Mouse (Mus musculus) myocyte (in vitro differentiated cells): ENCODE data around the gene Pigk. TPM values are rescaled to one million over a fixed set of nuclear protein-coding genes. Genes with fewer than 3 reads are reported as not detected.

ENCODE experiments used
- H3K27me3 ChIP-seq: one replicate; pipeline ENCODE4 v1.6.1; 2011; ENCODE audit not compliant: control insufficient read depth, insufficient read depth, insufficient read length
- H3K36me3 ChIP-seq: one replicate; pipeline ENCODE4 v1.6.1; 2011; ENCODE audit not compliant: control insufficient read depth, insufficient read depth
- H3K4me2 ChIP-seq: one replicate; pipeline ENCODE4 v1.6.1; 2011; ENCODE audit warnings: low read depth, control low read depth
- H3K4me3 ChIP-seq: one replicate; pipeline ENCODE4 v1.5.1; 2011; ENCODE audit warnings: mild to moderate bottlenecking, control low read depth, moderate library complexity
- H3K79me2 ChIP-seq: one replicate; pipeline ENCODE4 v1.6.1; 2011; ENCODE audit not compliant: control insufficient read depth, insufficient read depth
- H3ac ChIP-seq: one replicate; pipeline ENCODE4 v1.6.1; 2011; ENCODE audit not compliant: control insufficient read depth, insufficient read length
- CEBPB ChIP-seq: IDR thresholded peaks from 2 replicates; pipeline ENCODE4 v1.6.1; 2011; ENCODE audit warnings: mild to moderate bottlenecking, moderate library complexity; ENCODE audit not compliant: poor library complexity, insufficient read depth, severe bottlenecking
- E2F4 ChIP-seq: IDR thresholded peaks from one replicate; pipeline ENCODE4 v1.6.1; 2011; ENCODE audit warnings: mild to moderate bottlenecking, control low read depth, moderate library complexity; ENCODE audit not compliant: insufficient read depth
- MAX ChIP-seq: IDR thresholded peaks from one replicate; pipeline ENCODE4 v1.6.1; 2011; ENCODE audit warnings: low read depth, mild to moderate bottlenecking, control low read depth
- MYOD1 ChIP-seq, 3 experiments: IDR thresholded peaks; one replicate each; pipeline ENCODE4 v1.6.1; 2011; ENCODE audit warnings: control low read depth in 2 of 3, low read depth in 2 of 3, mild to moderate bottlenecking in 2 of 3, moderate library complexity in 1 of 3; ENCODE audit not compliant: insufficient read length in 2 of 3, control insufficient read depth in 1 of 3
- MYOG ChIP-seq, 3 experiments: IDR thresholded peaks; one replicate each; pipeline ENCODE4 v1.6.1; 2011; ENCODE audit warnings: control low read depth in 2 of 3, low read depth in 2 of 3, mild to moderate bottlenecking in 2 of 3; ENCODE audit not compliant: insufficient read length in 2 of 3, control insufficient read depth in 1 of 3, insufficient read depth in 1 of 3
- POLR2A ChIP-seq: IDR thresholded peaks from one replicate; pipeline ENCODE4 v1.6.1; 2011; ENCODE audit warnings: low read depth, mild to moderate bottlenecking, control low read depth, moderate library complexity; ENCODE audit not compliant: insufficient read length
- POLR2AphosphoS2 ChIP-seq: IDR thresholded peaks from one replicate; pipeline ENCODE4 v1.6.1; 2011; ENCODE audit warnings: low read depth, control low read depth; ENCODE audit not compliant: insufficient read length
- REST ChIP-seq: IDR thresholded peaks from one replicate; pipeline ENCODE4 v1.6.1; 2011; ENCODE audit warnings: mild to moderate bottlenecking, control low read depth, moderate library complexity; ENCODE audit not compliant: insufficient read depth, insufficient read length
- SRF ChIP-seq: IDR thresholded peaks from one replicate; pipeline ENCODE4 v1.6.1; 2011; ENCODE audit warnings: low read depth; ENCODE audit not compliant: control insufficient read depth, insufficient read length
- TCF12 ChIP-seq: IDR thresholded peaks from one replicate; pipeline ENCODE4 v1.6.1; 2011; ENCODE audit warnings: mild to moderate bottlenecking, control low read depth; ENCODE audit not compliant: poor library complexity, insufficient read depth, severe bottlenecking
- TCF3 ChIP-seq: IDR thresholded peaks from one replicate; pipeline ENCODE4 v1.6.1; 2011; ENCODE audit warnings: low read depth, control low read depth; ENCODE audit not compliant: insufficient read length
- USF1 ChIP-seq: IDR thresholded peaks from one replicate; pipeline ENCODE4 v1.6.1; 2011; ENCODE audit warnings: low read depth, mild to moderate bottlenecking, control low read depth, moderate library complexity
- polyA plus RNA-seq: library from polyadenylated mRNA; unstranded; fragments of >200 nt; fragmentation: generic; extraction: Trizol; gene quantifications from one replicate; pipeline ENCODE4 v1.2.1, GENCODE M21; 2012; ENCODE audit warnings: missing spikeins

Pigk gene
- polyA plus RNA-seq, 1 experiment, result 20.7 TPM

- Histone ChIP-seq H3K4me3 (no peak overlapping the region), H3K27me3 (no peaks in the 10 kb centered on the region), H3ac (no peak overlapping the region), H3K36me3 (no peaks in the 10 kb centered on the region), H3K4me2 (no peak overlapping the region), H3K79me2 (no peaks in the 10 kb centered on the region)
- no peak for TF ChIP-seq E2F4
- no peak for TF ChIP-seq USF1
- no peak for TF ChIP-seq TCF12
- no peak for TF ChIP-seq MYOD1 (IDR thresholded peaks at IDR 0.05; ENCODE audit: control insufficient read depth in 1 of 3, insufficient read length in 2 of 3, low read depth in 2 of 3)
- no peak for TF ChIP-seq SRF
- no peak for TF ChIP-seq REST
- no peak for TF ChIP-seq POLR2A
- TF ChIP-seq CEBPB, result no peak
- no peak for TF ChIP-seq TCF3
- no peak for TF ChIP-seq MAX
- no peak for TF ChIP-seq POLR2AphosphoS2
- no peak for TF ChIP-seq MYOG (IDR thresholded peaks at IDR 0.05; ENCODE audit: control insufficient read depth in 1 of 3, insufficient read depth in 1 of 3, insufficient read length in 2 of 3, low read depth in 2 of 3)
These were observed 229.1 kb downstream of the Pigk start for GRCm38 (mm10) chr3:152942985-152943384.

- H3K27me3 ChIP-seq, result no peaks in the 10 kb centered on the region
- no peak overlapping the region for H3ac ChIP-seq
- TF ChIP-seq SRF, result no peak
- H3K4me3 ChIP-seq, result no peak overlapping the region
- H3K4me2 ChIP-seq, result no peak overlapping the region
- H3K79me2 ChIP-seq, result no peaks in the 10 kb centered on the region
- H3K36me3 ChIP-seq, result no peaks in the 10 kb centered on the region
These were observed 230.9 kb downstream of the Pigk start for GRCm38 (mm10) chr3:152944766-152945165.

- Histone ChIP-seq H3K4me2 (no peak overlapping the region), H3K27me3 (no peaks in the 10 kb centered on the region), H3K4me3 (no peak overlapping the region), H3K79me2 (no peaks in the 10 kb centered on the region), H3K36me3 (no peaks in the 10 kb centered on the region), H3ac (no peak overlapping the region)
- TF ChIP-seq TCF12 (no peak), MYOG (IDR thresholded peaks at IDR 0.05; ENCODE audit: control insufficient read depth in 1 of 3, insufficient read depth in 1 of 3, insufficient read length in 2 of 3, low read depth in 2 of 3) (no peak), MAX (no peak), REST (no peak)
These were observed 233.2 kb downstream of the Pigk start for GRCm38 (mm10) chr3:152947031-152947640.

- Histone ChIP-seq H3K36me3 (no peaks in the 10 kb centered on the region), H3K79me2 (no peaks in the 10 kb centered on the region)
- TF ChIP-seq TCF12 (no peak), CEBPB (no peak), TCF3 (no peak), POLR2AphosphoS2 (no peak), POLR2A (no peak), REST (no peak), SRF (no peak), MYOG (IDR thresholded peaks at IDR 0.05; ENCODE audit: control insufficient read depth in 1 of 3, insufficient read depth in 1 of 3, insufficient read length in 2 of 3, low read depth in 2 of 3) (no peak), E2F4 (no peak), MYOD1 (IDR thresholded peaks at IDR 0.05; ENCODE audit: control insufficient read depth in 1 of 3, insufficient read length in 2 of 3, low read depth in 2 of 3) (no peak), USF1 (no peak), MAX (no peak)
These were observed 234.7 kb downstream of the Pigk start for GRCm38 (mm10) chr3:152948556-152948955.

GRCm38 (mm10) chr3:152949233-152949777 is 235.4 kb downstream of the Pigk start:
- Histone ChIP-seq H3K4me2 (no peak overlapping the region), H3K79me2 (no peaks in the 10 kb centered on the region), H3K4me3 (no peak overlapping the region), H3K27me3 (no peaks in the 10 kb centered on the region), H3K36me3 (no peaks in the 10 kb centered on the region), H3ac (no peak overlapping the region)
- TF ChIP-seq MAX, result no peak
- no peak for TF ChIP-seq POLR2A
- no peak for TF ChIP-seq REST
- TF ChIP-seq USF1, result no peak
- TF ChIP-seq POLR2AphosphoS2, result no peak
- no peak for TF ChIP-seq MYOG (IDR thresholded peaks at IDR 0.05; ENCODE audit: control insufficient read depth in 1 of 3, insufficient read depth in 1 of 3, insufficient read length in 2 of 3, low read depth in 2 of 3)
- TF ChIP-seq TCF3, result no peak
- TF ChIP-seq MYOD1 (IDR thresholded peaks at IDR 0.05; ENCODE audit: control insufficient read depth in 1 of 3, insufficient read length in 2 of 3, low read depth in 2 of 3), result no peak
- no peak for TF ChIP-seq SRF
- TF ChIP-seq TCF12, result no peak
- TF ChIP-seq CEBPB, result no peak
- no peak for TF ChIP-seq E2F4

More at GRCm38 (mm10) chr3:152948556-152948955, 234.7 kb downstream of the Pigk start:
- Histone ChIP-seq H3K4me2 (no peak overlapping the region), H3K4me3 (no peak overlapping the region), H3K27me3 (no peaks in the 10 kb centered on the region), H3ac (no peak overlapping the region)
